Comparison of ENCODE assay signal across 8 mouse cellular contexts in the genomic region with DNA sequence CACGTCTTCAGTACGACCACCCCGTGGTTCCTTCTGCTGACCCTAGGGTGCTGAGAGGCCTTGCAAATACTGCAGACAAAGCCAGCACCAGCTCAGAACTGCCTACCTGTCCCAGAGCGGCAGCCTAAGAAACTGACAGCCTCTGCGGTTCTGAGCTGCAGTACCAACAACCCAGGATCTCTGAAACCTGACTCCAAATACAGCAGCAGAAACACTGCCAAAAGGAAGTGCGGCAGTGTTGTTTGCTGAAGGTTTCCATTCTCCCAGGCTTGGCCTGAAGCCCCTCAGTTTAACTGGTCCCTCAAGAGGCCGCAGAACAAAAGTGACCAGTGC. TPM values are rescaled to one million over a fixed set of nuclear protein-coding genes. Genes with fewer than 3 reads are reported as not detected.
A peak's percentile ranks its signal among the peaks of the same experiment; 100 is the strongest.
DNase-seq lines count a peak whose midpoint lies in the region; ATAC-seq and TF ChIP-seq lines count a peak whose summit lies in the region.

No protein-coding gene starts in this region.

- peak; percentile 11 for DNase-seq in urinary bladder, postnatal 25 days (ENCODE audit: low spot score)
- DNase-seq in urinary bladder, postnatal 10 days (ENCODE audit: low spot score) = no peak
- DNase-seq in forebrain, embryonic 11.5 days (ENCODE audit: low spot score) = no peak
- DNase-seq in gastrocnemius, postnatal 14 days = no peak
- DNase-seq in gastrocnemius, postnatal 4 days (ENCODE audit: low spot score in 2 of 2) = no peak

- H3K4me2 ChIP-seq in forebrain, embryonic 11.5 days (ENCODE audit: low read depth, low read length, severe bottlenecking) = peak overlapping the region; percentile 83
- peak overlapping the region; percentile 76 for H3K4me2 ChIP-seq in hindbrain, embryonic 16.5 days (ENCODE audit: low read length)
- peak overlapping the region; percentile 98 for H3K4me2 ChIP-seq in liver, embryonic 16.5 days (ENCODE audit: low read depth, low read length)

- H3K4me3 ChIP-seq in forebrain, embryonic 11.5 days (ENCODE audit: low read depth, low read length) = peak overlapping the region; percentile 81
- H3K4me3 ChIP-seq in hindbrain, embryonic 16.5 days (ENCODE audit: low read length) = peak overlapping the region; percentile 88
- peak overlapping the region; percentile 75 for H3K4me3 ChIP-seq in liver, embryonic 16.5 days (ENCODE audit: low read depth, low read length)
- H3K4me3 ChIP-seq in small intestine, adult 2 months (ENCODE audit: low read depth, low read length) = peak overlapping the region; percentile 69

- 50% methylated on average over 7 of the region's 7 CpGs for WGBS in forebrain, embryonic 11.5 days
- WGBS in hindbrain, embryonic 16.5 days = 33% methylated on average over 7 of the region's 7 CpGs
- WGBS in liver, embryonic 16.5 days (ENCODE audit: insufficient replicate concordance) = 37% methylated on average over 7 of the region's 7 CpGs
- 4% methylated on average over 7 of the region's 7 CpGs for WGBS in small intestine, adult 2 months

- no peaks in the 10 kb centered on the region for H3K9me3 ChIP-seq in forebrain, embryonic 11.5 days (ENCODE audit: control insufficient read depth, low read length)
- H3K9me3 ChIP-seq in hindbrain, embryonic 16.5 days (ENCODE audit: control insufficient read depth, low read length) = no peaks in the 10 kb centered on the region
- H3K9me3 ChIP-seq in liver, embryonic 16.5 days (replicated peaks; ENCODE audit: control insufficient read depth, low read length) = no peaks in the 10 kb centered on the region

- H3K36me3 ChIP-seq in forebrain, embryonic 11.5 days (ENCODE audit: control insufficient read depth, insufficient read depth, low read length) = no peaks in the 10 kb centered on the region
- no peaks in the 10 kb centered on the region for H3K36me3 ChIP-seq in hindbrain, embryonic 16.5 days (ENCODE audit: control insufficient read depth, insufficient read depth, low read length)
- H3K36me3 ChIP-seq in liver, embryonic 16.5 days (ENCODE audit: control insufficient read depth, insufficient read depth) = no peaks in the 10 kb centered on the region
- no peaks in the 10 kb centered on the region for H3K36me3 ChIP-seq in small intestine, adult 2 months (ENCODE audit: control insufficient read depth, insufficient read depth, low read length)

- intact Hi-C loops in gastrocnemius, postnatal 14 days (cut with DNase I; ENCODE audit: low total_unique reads) = no loop called here

- TF ChIP-seq CTCF in small intestine, adult 2 months (IDR thresholded peaks at IDR 0.05; ENCODE audit: extremely low read depth, insufficient read length, insufficient replicate concordance, low read depth, low read length) = no peak

- no peaks in the 10 kb centered on the region for H3K27me3 ChIP-seq in forebrain, embryonic 11.5 days (ENCODE audit: control insufficient read depth, insufficient read depth, low read length)
- H3K27me3 ChIP-seq in hindbrain, embryonic 16.5 days (replicated peaks; ENCODE audit: control insufficient read depth, insufficient read depth, low read length) = no peaks in the 10 kb centered on the region
- no peaks in the 10 kb centered on the region for H3K27me3 ChIP-seq in liver, embryonic 16.5 days (ENCODE audit: control insufficient read depth, insufficient read depth, low read depth, low read length)
- no peaks in the 10 kb centered on the region for H3K27me3 ChIP-seq in small intestine, adult 2 months (ENCODE audit: control insufficient read depth, insufficient read depth, low read length)

- ATAC-seq in forebrain, embryonic 11.5 days (replicated peaks; ENCODE audit: low FRiP score) = no peak
- ATAC-seq in hindbrain, embryonic 16.5 days = no peak
- ATAC-seq in liver, embryonic 16.5 days (ENCODE audit: low read depth) = no peak

- TF ChIP-seq POLR2A in small intestine, adult 2 months (IDR thresholded peaks at IDR 0.05; ENCODE audit: low read depth, low read length) = no peak

- peaks cover 11% of the 10 kb centered on the region for H3K4me1 ChIP-seq in forebrain, embryonic 11.5 days (replicated peaks; ENCODE audit: control insufficient read depth, insufficient read depth, low read length)
- peaks cover 35% of the 10 kb centered on the region for H3K4me1 ChIP-seq in hindbrain, embryonic 16.5 days (ENCODE audit: control insufficient read depth, insufficient read depth, low read depth, low read length)
- H3K4me1 ChIP-seq in liver, embryonic 16.5 days (ENCODE audit: control insufficient read depth, low read depth, low read length) = peaks cover 19% of the 10 kb centered on the region
- H3K4me1 ChIP-seq in small intestine, adult 2 months (ENCODE audit: control insufficient read depth, insufficient read depth, insufficient read length, low read length) = peaks cover 13% of the 10 kb centered on the region; the same call in 1 of the 2 replicates

- H3K27ac ChIP-seq in forebrain, embryonic 11.5 days (ENCODE audit: low read depth, low read length) = no peak overlapping the region
- no peak overlapping the region for H3K27ac ChIP-seq in hindbrain, embryonic 16.5 days (ENCODE audit: low read depth, low read length)
- H3K27ac ChIP-seq in liver, embryonic 16.5 days (ENCODE audit: low read length) = no peak overlapping the region
- H3K27ac ChIP-seq in small intestine, adult 2 months (ENCODE audit: insufficient read depth, low read depth, low read length) = no peak overlapping the region

- H3K9ac ChIP-seq in forebrain, embryonic 11.5 days (ENCODE audit: low read length) = peak overlapping the region; percentile 87
- H3K9ac ChIP-seq in hindbrain, embryonic 16.5 days (ENCODE audit: low read depth, low read length) = peak overlapping the region; percentile 92
- no peak overlapping the region for H3K9ac ChIP-seq in liver, embryonic 16.5 days (ENCODE audit: low read depth, low read length)

RNA-seq across cellular contexts. Expression of a gene that starts 1.3 kb away (rescaled TPM):
- 23.5 and 25.9 TPM in 2 replicates for polyA plus RNA-seq in forebrain, embryonic 11.5 days (2014; fragmentation: Nextera tagmentation; extraction: Ambion mirVana)
- polyA plus RNA-seq in hindbrain, embryonic 16.5 days (2015; fragmentation: Nextera tagmentation; extraction: Ambion mirVana) = 8.7 and 16.9 TPM in 2 replicates
- polyA plus RNA-seq in liver, embryonic 16.5 days (2015; fragmentation: Nextera tagmentation; extraction: Ambion mirVana) = 1.1 and 1.7 TPM in 2 replicates
- 34.9 and 38.3 TPM in 2 replicates for polyA plus RNA-seq in small intestine, adult 2 months (2012; rRNA removed)
- total RNA-seq in gastrocnemius, postnatal 14 days (2021) = 10 to 100 TPM; 25.9 to 26.0 TPM
- 10 to 100 TPM; 32.9 to 37.5 TPM for total RNA-seq in gastrocnemius, postnatal 4 days (2021)

RNA-seq across cellular contexts. Expression of a gene that starts 3.6 kb away (rescaled TPM):
- 44.6 and 46.3 TPM in 2 replicates for polyA plus RNA-seq in forebrain, embryonic 11.5 days (2014; fragmentation: Nextera tagmentation; extraction: Ambion mirVana)
- polyA plus RNA-seq in hindbrain, embryonic 16.5 days (2015; fragmentation: Nextera tagmentation; extraction: Ambion mirVana) = 60.7 and 66.7 TPM in 2 replicates
- polyA plus RNA-seq in liver, embryonic 16.5 days (2015; fragmentation: Nextera tagmentation; extraction: Ambion mirVana) = 9.8 and 11.1 TPM in 2 replicates
- polyA plus RNA-seq in small intestine, adult 2 months (2012; rRNA removed) = 7.6 and 14.3 TPM in 2 replicates
- 10 to 100 TPM; 26.2 to 28.4 TPM for total RNA-seq in gastrocnemius, postnatal 14 days (2021)
- total RNA-seq in gastrocnemius, postnatal 4 days (2021) = 10 to 100 TPM; 22.3 to 26.2 TPM
